Comparison of ENCODE assay signal across 1 mouse cellular context in the genomic region with DNA sequence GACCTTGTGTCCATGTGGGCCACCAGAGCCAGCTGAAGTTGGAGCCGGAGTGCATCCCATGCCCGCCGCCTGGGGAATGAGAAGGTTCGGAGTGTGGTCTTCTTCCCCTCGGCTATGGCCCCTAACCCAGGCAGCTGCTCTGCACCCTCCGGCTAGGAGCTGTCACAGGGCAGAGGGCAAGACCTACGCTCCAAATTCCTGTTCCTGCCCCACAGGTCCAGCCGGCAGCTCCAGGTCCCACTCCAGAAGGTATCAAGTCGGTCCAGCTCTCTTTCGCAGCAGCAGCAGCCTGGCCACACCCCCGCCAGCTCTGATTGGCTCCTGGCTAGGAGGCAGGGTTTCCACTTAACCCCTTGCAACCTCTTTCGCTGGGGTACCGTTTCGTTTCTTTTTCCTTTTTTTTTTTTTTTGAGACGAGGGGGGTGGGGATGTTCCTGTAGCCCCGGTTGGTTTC.
A peak's percentile ranks its signal among the peaks of the same experiment; 100 is the strongest.
TF ChIP-seq lines count a peak whose summit lies in the region.

No protein-coding gene starts in this region.

TF ChIP-seq in myocyte, 11 proteins besides CTCF, POLR2A, EP300 and RAD21:
- TF ChIP-seq MAX (IDR thresholded peaks at IDR 0.05; ENCODE audit: low read depth), result no peak
- no peak for TF ChIP-seq TCF3 (IDR thresholded peaks at IDR 0.05; ENCODE audit: insufficient read length, low read depth)
- TF ChIP-seq SRF (IDR thresholded peaks at IDR 0.05; ENCODE audit: control insufficient read depth, insufficient read length, low read depth), result no peak
- peak; percentile 80 for TF ChIP-seq POLR2AphosphoS2 (IDR thresholded peaks at IDR 0.05; ENCODE audit: insufficient read length, low read depth)
- TF ChIP-seq CEBPB (IDR thresholded peaks at IDR 0.05; ENCODE audit: insufficient read depth, poor library complexity, severe bottlenecking), result no peak
